Mouse (Mus musculus) CD8-positive naive resting alpha-beta T cell, adult 2 months (primary cell): ENCODE results near the gene Acot5.

Source experiments
- DNase-seq, 2 experiments: peaks; one replicate each; pipeline ENCODE4 v3.0.0; 2022; ENCODE audit warnings: low read depth in 2 of 2, low spot score in 2 of 2

Acot5 gene

GRCm38 (mm10) chr12:84114153-84114994 lies 45.2 kb downstream of the Acot5 start, which contains the start of gene Dnal1:
Dnal1 (plus strand) TSS chr12:84114366.
- DNase-seq = peak; percentile 49 to 70

DNA sequence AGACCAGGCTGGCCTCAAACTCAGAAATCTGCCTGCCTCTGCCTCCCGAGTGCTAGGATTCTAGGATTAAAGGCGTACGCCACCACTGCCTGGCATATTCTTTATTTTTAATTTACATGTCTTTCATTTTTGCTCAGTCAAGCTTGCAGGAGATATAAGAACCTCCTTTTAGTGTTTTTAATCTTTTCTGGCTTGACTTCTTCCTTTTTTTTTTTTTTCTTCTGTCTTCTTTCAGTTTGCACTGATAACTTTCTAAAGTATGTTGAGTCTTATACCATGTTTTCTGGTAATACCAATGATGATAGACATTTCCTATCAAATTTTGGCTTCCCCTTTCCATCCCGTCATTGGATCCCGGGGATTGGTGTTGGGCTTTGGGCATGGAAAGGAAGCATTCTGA lies 50.5 kb downstream of the Acot5 start:
- no peak for DNase-seq
